Mouse (Mus musculus) induced T-regulatory cell, adult 2 months (primary cell): ENCODE results near the gene Bcl2l2.

Experiments
- DNase-seq: peaks from one replicate; pipeline ENCODE4 v3.0.0-alpha.2; 2012; ENCODE audit warnings: low read depth

The Bcl2l2 gene

GRCm38 (mm10) chr14:54936831-54937160 is 53.6 kb downstream of the Bcl2l2 start:
- DNase-seq: no peak

DNA sequence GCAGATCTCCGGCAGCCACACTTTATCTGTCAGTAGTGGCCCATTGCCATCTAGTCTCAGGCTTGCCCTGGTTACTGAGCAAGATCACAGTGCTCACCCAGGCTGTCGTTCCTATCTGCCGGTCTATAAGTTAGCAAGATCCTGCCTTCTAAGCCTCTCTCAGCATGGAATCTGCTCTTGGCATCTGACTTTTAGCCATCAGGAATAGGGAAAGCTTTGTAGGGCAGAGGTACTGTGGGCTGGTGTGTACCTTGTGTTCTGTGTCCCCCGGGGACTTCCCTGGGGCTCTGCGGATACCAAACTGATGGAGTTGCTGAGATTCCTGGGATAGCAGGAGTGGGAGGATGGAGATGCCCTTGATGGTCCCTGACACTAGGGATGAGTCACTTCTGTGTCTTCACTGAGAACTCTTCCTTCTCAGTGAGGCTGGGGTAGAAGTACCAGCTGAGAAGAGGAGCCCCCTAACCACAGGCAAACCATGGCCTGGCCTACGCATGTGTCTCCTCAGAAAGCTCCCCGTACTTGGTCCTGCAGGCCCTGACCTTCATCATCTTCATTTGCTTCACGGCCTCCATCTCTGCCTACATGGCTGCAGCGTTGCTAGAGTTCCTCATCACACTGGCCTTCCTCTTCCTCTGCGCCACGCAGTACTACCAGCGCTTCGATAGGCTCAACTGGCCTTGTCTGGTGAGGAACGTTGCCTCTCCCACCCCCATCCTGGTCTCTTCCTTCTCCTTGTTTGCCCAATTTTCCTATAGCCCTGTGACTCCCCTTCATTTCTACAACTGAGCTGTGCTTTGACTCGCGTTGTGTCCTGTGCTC is 54.4 kb downstream of the Bcl2l2 start:
- DNase-seq: no peak
